Mouse (Mus musculus) adrenal gland (tissue): ENCODE results near the gene Rasl12.

ENCODE experiments used
- intact Hi-C: fragments of 180-260 bp; cut with DNase I; formaldehyde crosslinking; loops from one replicate; pipeline ENCODE4 v1.15.1; 2025

The Rasl12 gene

DNA sequence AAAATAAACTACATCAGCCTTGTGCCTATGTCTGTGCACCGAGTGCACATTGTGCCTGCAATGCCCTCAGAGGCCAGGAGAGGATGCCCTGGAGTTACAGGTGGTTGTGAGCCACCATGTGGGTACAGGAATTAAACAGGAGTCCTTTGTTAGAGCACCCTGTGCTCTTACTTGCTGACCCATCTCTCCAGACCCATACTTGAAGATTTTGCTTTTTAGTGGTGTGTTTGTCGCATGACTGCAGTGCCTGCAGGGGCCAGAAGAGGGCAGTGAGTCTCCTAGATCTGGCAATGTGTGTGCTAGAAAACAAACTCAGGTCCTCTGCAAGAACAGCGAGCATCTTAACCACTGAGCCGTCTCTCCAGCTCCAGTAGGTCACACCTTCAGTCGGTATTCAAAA lies 35.8 kb downstream of the Rasl12 start:
- intact Hi-C loops = loop anchor here (5.0 to 10.0 kb wide), 2 partner anchors 62 to 151 kb away; partner anchors contain the start of genes Pif1 and Plekho2

DNA sequence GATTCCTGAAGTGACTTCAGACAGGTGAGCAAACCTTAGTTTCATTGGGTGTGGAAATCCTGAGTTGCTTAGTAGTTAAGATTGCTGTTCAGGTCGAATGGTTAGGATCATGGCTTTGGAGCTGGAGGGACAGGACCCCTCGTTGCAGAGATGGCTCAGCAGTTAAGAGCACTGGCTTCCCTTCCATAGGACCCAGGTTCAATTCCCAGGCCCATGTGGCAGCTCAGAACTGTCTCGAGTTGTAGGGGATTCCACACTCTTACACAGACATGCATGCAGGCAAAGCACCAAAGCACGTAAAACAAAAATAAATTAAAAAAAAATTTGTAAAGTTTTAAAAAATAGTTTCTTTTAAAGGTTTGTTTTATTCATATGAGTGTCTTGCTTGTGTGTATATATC lies 36.9 kb downstream of the Rasl12 start:
- intact Hi-C loops = loop anchor here (10.0 kb wide), 1 partner anchor 150 kb away; the partner anchor contains the start of genes Pif1 and Plekho2

DNA sequence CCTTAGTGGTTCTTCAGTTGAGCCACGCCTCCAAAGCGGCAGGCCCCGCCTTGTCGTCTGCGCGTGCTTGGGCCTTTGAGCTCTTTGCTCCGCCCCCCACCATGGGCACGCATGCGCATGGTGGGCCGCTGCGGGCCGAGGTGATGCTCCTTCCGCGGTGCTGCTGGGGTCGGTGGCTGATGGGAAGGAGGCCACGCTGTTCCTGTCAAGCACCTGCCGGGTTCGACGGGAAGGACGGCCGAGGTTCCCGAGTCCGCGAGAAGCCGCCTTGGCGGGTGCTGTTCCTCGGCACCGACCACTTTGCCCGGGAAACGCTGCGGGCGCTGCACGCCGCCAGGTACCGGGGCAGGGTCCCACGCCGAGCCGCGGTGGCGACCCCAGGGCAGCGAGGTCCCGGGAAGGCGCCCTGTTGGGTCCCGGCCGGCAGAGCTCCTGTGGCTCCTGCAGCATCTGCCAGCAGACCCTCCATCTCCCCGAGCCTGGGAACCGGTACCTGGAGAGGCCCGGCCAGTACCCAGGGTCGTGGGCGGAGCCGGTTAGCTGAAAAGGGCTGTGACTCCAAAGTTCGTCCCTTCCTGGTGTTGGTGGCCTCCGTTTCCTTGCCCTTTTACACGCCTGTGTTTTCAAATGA lies 37.5 kb downstream of the Rasl12 start, which contains the start of gene Mtfmt:
Gene Mtfmt (plus strand): TSS at position 112 of the 631 bp plus-strand sequence.
- intact Hi-C loops = loop anchor here (10.0 kb wide), 1 partner anchor 149 kb away; the partner anchor contains the start of genes Pif1 and Plekho2

DNA sequence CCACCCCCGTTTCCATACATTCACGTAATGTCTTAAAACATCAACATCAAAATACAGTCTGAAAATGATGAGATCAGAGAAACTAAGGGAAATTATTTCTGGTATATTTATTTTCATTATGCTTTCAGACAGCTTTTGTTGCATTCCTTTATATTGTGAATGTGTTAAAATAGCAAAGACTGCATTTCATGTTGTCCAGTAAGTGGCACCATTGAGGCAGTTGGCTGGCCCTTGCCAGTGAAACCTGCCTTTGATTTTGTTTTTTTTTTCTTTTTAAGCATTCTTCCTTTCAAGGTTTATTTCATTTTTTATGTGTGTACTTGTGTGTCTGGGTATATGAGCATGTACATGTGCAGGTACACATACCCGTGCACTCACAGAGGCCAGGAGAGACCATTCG lies 46.4 kb downstream of the Rasl12 start:
- intact Hi-C loops = no loop called here

DNA sequence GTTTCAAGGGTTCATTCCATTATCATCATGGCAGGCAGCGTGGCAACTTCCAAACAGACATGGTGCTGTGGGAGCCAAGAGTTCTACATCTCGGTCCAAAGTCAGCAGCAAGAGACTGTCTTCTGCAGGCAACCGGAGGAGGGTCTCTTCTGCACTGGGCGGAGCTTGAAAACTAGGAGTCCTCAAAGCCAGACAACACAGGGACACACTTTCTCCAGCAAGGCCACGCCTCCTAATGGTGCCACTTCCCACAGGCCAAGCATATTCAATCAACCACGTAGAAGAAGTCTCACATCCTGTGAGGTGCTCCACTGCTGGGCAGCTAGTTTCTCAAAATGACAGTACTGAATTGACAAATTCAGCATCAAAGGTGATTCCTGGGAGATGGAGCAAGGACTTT lies 49.6 kb downstream of the Rasl12 start:
- intact Hi-C loops = no loop called here

DNA sequence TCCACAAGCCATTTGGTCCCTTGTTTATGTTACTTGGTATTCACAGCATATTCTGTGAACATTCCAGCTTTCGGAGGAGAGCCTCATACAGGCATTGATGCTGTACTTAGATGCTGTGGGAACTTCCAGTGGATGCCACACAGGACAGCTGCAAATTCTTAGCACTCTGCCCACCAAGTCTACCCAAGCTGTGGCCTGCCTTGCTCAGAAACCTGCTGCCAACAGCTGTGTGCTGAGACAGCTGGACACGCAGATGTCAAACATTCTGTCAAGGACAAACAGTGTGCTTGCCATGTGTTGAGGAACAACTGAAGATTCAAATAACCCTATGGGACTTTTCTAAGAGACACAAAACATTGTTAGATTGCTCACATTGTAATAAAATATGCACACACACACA lies 60.7 kb downstream of the Rasl12 start:
- intact Hi-C loops = no loop called here

DNA sequence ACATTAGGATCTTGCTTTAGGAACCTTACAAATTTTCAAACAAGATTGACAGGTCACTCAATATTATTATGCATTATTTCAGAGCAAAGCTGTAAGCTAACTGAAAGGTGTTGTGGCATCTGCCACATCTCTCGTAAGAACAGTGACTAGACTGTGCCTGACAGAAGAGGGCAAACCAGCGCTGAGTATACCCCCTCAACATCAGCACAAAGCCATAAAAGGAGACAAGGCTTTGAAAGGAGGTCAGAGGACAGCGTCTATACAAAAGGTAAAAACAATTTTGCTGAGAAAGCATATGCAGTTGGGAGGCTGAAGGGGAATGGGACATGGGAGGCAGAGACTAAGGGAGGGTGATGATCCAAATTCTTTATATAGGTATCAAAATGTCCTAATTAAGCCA lies 61.9 kb downstream of the Rasl12 start:
- intact Hi-C loops = no loop called here

DNA sequence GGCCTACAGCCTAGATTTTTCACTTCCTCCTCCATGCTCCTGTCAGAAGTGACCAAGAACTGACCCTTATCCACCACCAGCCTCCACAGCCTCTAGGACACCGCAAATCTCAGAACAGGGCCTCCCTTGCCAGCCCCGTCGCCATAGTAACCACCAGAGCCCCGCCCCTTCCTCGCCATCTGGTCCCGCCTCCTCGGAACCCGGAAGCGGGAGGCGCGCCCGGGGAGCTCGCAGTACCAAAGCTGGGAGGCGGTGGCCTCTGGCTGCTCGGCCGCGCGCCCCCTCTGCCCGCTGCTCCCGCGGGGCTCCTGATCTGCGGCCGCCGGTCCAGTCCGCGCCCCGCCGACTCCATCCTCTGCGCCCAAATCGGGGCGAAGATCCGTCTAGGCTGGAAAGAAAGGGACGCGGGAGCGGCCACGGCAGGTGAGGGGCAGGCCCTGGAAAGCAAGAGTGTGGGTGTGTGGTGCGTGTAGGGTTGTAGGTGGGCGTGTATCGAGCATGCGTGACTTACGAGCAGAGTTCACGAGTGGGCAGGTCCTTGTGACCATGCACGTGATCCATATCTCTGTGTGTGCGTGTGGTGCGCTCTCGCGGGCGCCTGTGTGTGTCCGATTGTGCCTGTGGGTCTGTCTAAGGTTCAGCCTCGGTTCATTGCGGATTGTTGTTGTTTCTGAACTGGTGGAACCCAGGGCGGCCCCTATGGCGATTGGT lies 62.6 kb downstream of the Rasl12 start, which contains the start of gene Spg21:
Gene Spg21 (plus strand): TSS at position 216 of the 711 bp plus-strand sequence.
- intact Hi-C loops = no loop called here

DNA sequence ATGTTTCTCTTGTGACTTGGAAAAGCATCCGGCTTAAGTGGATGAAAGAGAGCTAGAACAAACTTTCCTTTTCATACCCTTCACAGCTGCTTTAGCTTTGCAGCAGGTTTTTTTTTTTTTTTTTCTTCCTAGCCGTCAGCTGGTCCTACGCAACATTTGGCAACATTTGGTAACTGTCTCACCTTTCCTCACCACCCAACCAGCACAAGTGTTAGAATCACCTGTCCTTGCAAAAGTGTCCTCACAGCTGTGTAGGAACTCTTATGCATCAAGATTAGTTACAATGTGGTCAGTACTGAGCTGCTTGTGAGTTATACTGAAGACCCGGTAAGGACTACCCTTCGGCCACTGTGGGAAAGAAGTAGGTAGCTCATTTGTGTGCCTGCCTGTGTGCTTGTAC lies 64.2 kb downstream of the Rasl12 start:
- intact Hi-C loops = no loop called here

DNA sequence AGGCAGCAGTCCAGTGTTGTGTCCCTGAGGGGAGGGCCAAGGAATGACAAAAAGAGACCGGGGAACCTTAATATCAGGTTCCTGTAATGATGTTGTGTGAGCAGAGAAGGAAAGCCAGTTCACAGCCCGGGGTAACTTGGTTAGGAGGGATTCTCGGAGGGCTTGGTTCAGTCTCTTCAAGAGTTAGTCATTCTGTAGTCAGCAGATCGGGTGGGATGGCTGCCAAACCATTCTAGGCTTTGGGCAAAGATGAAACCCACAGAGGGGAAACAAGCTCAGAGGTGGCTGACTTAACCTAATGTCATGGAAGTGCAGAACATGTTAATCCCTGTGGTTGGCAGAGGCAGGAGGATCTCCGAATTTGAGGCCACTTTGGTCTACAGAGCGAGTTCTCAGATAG lies 65.9 kb downstream of the Rasl12 start:
- intact Hi-C loops = no loop called here
